Mouse (Mus musculus): Measurements from ENCODE around the gene Tmco3. TPM values are rescaled to one million over a fixed set of nuclear protein-coding genes. Genes with fewer than 3 reads are reported as not detected.

Gene Tmco3
- polyA plus RNA-seq, 1 experiment = 28.2 TPM

DNA sequence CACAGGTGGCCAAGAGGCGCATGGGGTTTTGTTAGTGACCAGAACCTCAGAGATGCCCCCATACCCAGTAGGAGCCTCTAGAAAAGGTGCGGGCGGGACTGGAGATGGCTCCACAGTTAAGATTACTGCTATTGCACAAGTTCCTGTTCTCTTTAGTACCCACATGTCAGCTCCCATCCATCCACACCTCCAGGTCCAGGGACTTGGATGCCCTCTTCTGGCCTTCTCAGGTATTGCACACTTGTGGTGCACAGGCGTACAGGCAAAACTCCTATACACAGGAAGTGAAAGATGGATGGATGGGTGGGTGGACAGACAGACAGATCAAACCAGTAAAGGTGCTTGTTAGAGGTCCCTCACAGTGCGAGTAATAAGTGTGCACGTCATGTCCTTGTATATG, 73.9 kb downstream of the Tmco3 start:
- H3K4me2 ChIP-seq (ENCODE audit: low read depth) = no peak overlapping the region
- TF ChIP-seq POLR2A (IDR thresholded peaks at IDR 0.05; ENCODE audit: insufficient read length, low read depth) = no peak
- no peak for TF ChIP-seq E2F4 (IDR thresholded peaks at IDR 0.05; ENCODE audit: insufficient read depth)
- no peak for TF ChIP-seq MAX (IDR thresholded peaks at IDR 0.05; ENCODE audit: low read depth)
- no peak for TF ChIP-seq CEBPB (IDR thresholded peaks at IDR 0.05; ENCODE audit: insufficient read depth, poor library complexity, severe bottlenecking)
- no peak for TF ChIP-seq TCF12 (IDR thresholded peaks at IDR 0.05; ENCODE audit: insufficient read depth, poor library complexity, severe bottlenecking)
- TF ChIP-seq USF1 (IDR thresholded peaks at IDR 0.05; ENCODE audit: low read depth) = no peak
- TF ChIP-seq POLR2AphosphoS2 (IDR thresholded peaks at IDR 0.05; ENCODE audit: insufficient read length, low read depth) = no peak
- TF ChIP-seq MYOG (IDR thresholded peaks at IDR 0.05; ENCODE audit: control insufficient read depth in 1 of 3, insufficient read depth in 1 of 3, insufficient read length in 2 of 3, low read depth in 2 of 3) = no peak
- no peak for TF ChIP-seq REST (IDR thresholded peaks at IDR 0.05; ENCODE audit: insufficient read depth, insufficient read length)
- no peak overlapping the region for H3ac ChIP-seq (ENCODE audit: control insufficient read depth, insufficient read length)
- H3K79me2 ChIP-seq (ENCODE audit: control insufficient read depth, insufficient read depth) = peaks cover 60% of the 10 kb centered on the region
- peaks cover 52% of the 10 kb centered on the region for H3K36me3 ChIP-seq (ENCODE audit: control insufficient read depth, insufficient read depth)
- H3K4me3 ChIP-seq = no peak overlapping the region
- H3K27me3 ChIP-seq (ENCODE audit: control insufficient read depth, insufficient read depth, insufficient read length) = no peaks in the 10 kb centered on the region

Other genes with a start within 250 kb of the Tmco3 start
- gene Proz, start 227.3 kb upstream of the Tmco3 start, polyA plus RNA-seq (2012; fragmentation: generic; extraction: Trizol) = 0.55 TPM
- 19.5 TPM for gene Pcid2, start 182.7 kb upstream of the Tmco3 start, polyA plus RNA-seq (2012; fragmentation: generic; extraction: Trizol)
- 61.3 TPM for gene Cul4a, start 182.6 kb upstream of the Tmco3 start, polyA plus RNA-seq (2012; fragmentation: generic; extraction: Trizol)
- 531 TPM for gene Lamp1, start 129.0 kb upstream of the Tmco3 start, polyA plus RNA-seq (2012; fragmentation: generic; extraction: Trizol)
- 34.4 TPM for gene Grtp1, start 87.6 kb upstream of the Tmco3 start, polyA plus RNA-seq (2012; fragmentation: generic; extraction: Trizol)
- gene Adprhl1, start 34.0 kb upstream of the Tmco3 start, polyA plus RNA-seq (2012; fragmentation: generic; extraction: Trizol) = 17.8 TPM
- gene Dcun1d2, start 59 bp upstream of the Tmco3 start, polyA plus RNA-seq (2012; fragmentation: generic; extraction: Trizol) = 15.3 TPM
- 40.8 TPM for gene Tfdp1, start 50.6 kb downstream of the Tmco3 start, polyA plus RNA-seq (2012; fragmentation: generic; extraction: Trizol)
- gene Atp4b, start 108.6 kb downstream of the Tmco3 start, polyA plus RNA-seq (2012; fragmentation: generic; extraction: Trizol) = not detected
- under 0.01 TPM for gene Grk1, start 116.9 kb downstream of the Tmco3 start, polyA plus RNA-seq (2012; fragmentation: generic; extraction: Trizol)
- not detected for gene Tmem255b, start 147.0 kb downstream of the Tmco3 start, polyA plus RNA-seq (2012; fragmentation: generic; extraction: Trizol)
- 0.50 TPM for gene Gas6, start 206.3 kb downstream of the Tmco3 start, polyA plus RNA-seq (2012; fragmentation: generic; extraction: Trizol)